Mouse (Mus musculus) ovary, adult 18-20 months (tissue): ENCODE measurements around the gene Il10rb.
A peak's percentile ranks its signal among the peaks of the same experiment; 100 is the strongest.

ENCODE experiments used
- DNase-seq: peaks from one replicate; pipeline ENCODE4 v3.0.0; 2022; ENCODE audit warnings: low spot score, mixed read lengths

Gene Il10rb

DNA sequence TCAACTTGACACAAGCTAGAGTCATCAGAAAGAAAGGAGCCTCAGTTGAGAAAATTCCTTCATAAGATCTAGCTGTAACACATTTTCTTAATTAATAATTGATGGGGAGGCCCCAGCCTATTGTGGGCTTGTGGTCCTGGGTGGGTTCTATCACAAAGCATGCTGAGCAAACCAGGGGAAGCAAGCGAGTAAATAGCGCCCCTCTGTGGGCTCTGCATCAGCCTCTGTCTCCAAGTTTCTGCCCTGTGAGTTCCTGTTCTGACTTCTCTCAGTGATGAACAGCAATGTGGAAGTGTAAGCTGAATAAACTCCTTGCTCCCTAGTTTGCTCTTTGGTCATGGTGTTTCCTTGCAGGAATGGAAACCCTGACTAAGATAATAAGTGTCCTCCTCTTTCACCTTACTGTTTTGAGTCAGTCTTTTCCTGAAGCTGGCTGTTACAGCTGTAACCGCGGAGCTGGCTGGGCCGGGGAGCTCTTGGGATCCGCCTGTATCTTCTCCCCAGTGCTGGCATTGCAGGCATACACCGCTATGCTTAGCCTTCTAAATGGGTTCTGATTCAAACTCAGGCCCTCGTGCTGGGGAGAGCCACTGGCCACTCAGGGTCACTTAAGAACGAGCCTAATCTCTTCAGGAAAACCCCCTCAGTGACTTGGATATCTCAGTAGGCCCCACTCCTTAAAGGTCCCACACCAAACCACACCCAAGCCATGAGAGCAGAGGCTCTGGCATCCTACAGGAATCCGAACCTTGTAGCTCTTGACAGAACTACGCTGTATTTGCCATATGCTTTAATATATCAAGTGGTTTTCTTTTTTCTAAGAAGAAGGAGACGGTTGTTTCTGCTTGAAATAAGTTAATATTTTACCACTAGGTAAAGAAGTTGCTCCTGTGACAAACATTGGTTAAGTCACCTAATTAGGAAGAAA lies 44.4 kb downstream of the Il10rb start:
- no peak for DNase-seq

DNA sequence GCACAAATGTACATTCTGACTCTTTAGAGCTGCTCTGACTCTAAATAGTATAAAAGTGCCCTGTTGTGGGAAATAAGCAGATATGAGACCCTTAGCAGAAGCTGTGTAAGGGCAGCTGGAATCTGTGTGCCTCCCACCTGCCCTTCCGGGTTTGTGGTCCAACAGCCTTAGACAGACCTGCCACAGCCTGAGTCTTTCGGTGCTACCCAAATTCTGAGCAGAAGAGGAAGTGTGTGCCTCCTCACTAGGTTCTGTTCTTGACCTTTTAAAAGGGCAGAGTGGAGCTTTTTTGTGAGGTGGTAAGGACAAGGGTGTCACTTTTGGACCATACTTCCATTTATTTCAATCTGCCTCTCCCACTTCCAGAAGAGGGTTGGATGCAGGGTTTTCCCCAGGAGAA lies 46.0 kb downstream of the Il10rb start:
- DNase-seq, result no peak

DNA sequence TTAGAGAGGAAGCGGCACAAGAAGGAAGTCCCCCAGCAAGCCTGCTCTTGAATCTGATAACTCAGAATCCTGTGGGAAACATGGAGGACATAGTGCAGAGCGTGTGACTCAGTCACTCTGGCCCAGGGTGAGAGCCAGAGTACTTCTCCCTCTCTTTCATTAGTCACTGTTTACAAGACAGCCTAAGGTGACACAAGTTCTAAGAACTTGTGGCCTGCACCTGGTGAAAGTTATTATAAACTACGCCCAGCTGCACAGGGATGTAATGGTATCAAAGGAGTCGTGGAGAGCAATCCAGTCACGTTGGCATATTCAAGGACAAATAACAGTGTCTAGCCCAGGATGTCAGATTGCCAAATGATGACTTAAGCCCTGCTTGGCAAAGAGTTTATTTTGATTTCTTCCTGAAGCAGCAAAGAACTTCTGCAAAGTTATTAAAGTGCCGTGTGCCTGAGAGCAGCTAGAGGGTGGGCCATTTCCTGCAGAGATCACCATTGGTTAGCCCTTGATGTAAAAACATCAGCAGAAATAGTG lies 46.5 kb downstream of the Il10rb start:
- peak; percentile 57 for DNase-seq

DNA sequence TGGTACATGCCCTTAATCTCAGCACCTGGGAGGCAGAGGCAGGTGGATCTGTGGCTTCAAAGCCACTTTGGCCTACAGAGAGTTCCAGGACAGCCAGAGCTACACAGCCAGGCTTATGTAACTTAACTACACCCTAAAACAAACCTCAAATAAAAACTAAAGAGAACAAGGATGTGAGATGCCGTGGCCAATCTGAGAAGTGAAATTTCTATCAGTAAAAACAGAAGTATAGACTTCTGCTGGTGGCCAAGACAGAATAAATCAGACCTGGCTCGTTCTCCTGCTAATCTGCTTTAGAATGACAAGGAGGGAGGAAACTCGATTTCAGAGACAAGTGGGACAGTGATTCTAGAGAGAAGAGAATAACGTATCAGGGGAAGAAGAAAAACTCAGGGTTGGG lies 49.9 kb downstream of the Il10rb start:
- no peak for DNase-seq

DNA sequence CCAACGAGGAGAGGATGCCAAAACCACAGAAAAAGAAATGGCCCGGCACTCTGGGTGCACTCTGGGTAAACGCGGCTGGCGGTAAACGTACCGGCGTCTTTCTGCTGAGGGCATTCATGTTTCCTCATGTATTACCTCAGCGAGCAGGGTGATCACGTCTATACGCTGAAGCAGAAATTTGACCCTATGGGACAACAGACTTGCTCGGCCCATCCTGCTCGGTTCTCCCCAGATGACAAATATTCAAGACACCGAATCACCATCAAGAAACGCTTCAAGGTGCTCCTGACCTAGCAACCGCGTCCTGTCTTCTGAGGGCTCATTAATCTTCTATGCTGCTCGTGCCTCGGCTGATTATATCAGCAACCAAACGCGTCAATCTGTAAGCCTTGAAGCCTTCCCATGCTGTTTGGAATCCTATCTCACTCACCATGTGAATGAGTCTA lies 52.4 kb downstream of the Il10rb start:
- no peak for DNase-seq

DNA sequence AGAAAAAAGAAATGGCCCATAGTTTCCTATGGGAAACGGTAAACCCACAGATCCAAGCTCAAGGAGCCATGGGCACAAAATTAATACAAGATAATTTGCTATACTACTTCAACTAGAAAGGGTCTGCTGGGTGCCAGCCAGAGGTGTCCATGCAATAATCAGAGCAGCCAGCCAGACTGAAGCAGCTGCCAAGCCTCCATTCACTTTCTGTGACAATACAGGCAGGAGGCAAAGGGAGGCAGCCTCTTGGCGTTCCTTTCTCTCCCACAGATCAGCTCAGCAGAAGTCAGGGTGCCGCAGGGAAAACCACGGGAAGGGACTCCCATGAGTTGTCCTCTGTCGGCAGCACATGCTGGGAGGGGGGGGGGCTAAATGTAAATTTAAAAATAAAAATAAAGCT lies 53.0 kb downstream of the Il10rb start:
- no peak for DNase-seq

DNA sequence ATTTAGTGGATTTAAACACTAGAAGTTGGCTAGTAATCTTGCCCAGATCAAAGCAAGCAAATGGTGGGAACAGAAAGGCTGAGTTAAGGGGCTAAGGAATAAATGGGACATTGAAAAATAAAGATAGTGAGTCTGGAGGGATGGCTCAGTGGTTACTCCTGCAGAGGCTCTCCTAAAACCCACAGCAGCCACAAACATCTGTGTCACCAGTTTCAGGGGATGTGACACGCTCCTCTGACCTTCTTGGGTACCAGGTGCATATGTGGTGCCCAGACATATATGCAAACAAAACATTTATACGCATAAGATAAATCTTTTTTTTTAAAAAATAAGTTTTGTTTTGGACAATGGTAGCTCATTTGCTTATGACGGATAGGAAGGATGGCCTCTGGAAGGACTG lies 53.4 kb downstream of the Il10rb start:
- no peak for DNase-seq

DNA sequence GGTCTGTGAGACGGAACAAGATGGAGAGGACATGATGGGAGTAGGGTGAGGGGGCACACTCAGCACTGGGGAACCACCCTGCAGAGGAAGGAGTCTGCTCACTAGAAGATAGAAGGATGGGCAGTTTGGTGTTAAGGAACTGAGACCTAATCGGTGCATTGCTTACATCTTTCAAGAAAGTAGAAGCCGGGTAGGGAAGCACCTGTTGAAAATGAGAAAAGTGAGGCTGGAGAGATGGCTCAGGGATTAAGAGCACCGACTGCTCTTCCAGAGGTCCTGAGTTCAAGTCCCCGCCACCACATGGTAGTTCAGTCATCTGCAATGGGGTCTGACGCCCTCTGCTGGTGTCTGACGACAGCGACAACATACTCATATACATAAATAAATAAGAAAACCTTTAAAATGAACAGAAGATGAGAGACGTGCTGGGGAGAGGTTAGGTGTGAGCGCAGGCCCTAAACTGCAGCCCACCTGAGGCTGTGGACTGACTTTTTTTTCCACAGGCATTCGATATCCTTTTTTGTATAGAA lies 53.9 kb downstream of the Il10rb start:
- no peak for DNase-seq

DNA sequence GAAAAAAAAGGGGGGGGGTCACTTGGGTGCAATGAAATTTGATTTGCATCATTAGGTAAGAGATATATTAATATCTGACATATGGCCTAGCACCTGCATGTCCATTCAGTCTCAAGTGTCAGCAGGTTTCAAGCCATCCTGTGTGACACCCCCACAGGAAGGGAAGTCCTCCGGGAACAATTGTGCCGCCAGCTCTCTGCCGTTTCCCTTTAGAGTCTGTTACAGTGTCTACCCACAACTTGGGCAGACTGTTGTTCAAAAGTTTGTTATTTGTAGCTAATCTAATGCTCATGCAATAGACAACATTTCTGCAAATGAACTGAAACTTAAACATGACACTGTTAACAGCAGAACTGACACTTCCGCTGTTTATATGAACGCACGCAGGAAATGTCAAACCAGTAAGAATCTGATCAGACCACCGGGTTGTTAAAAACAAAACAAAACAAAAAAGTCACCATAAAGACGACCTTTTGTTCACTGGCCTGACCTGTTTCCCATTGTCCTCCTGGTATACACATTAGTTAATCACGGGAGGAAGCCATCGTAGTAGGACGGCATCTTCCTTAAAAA lies 55.2 kb downstream of the Il10rb start:
- DNase-seq, result no peak

DNA sequence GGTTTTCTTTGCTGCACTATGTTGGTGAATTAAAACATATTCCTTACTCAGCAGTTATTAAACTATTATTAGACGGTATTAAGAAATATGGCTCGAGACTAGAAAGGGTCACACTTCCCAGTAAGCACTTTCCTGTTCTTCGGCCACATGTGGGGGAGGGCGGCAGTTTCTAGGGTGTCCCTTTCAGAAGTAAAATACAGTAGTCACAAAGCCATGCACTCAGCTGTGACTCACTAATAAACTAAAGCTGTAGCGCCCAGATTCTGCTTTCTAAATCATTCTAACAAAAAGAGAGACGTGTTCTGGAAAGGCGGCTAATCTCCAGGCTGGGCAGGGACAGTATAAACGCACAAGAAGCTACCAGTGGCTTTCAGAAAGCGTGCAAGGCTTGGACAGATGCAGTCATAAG lies 55.8 kb downstream of the Il10rb start:
- no peak for DNase-seq

DNA sequence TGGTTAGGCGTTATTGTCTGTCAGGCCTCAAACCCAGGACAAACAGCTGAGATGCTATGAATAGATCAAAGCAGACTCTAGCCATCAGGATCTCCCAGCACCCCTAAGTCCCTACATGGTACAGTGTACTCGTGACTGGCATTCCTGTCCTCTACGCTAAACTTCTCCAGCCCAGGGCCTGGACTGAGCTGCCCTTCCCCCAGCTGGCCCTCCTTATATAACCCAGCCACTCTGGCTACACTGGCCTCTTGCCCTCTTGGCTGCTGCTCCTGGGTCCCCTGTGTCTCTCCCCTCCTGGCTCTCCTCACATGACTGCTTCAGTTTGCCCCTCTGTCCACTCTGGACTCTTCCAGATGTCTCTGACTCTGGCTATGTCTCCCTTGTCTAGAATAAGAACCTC lies 56.7 kb downstream of the Il10rb start:
- no peak for DNase-seq

DNA sequence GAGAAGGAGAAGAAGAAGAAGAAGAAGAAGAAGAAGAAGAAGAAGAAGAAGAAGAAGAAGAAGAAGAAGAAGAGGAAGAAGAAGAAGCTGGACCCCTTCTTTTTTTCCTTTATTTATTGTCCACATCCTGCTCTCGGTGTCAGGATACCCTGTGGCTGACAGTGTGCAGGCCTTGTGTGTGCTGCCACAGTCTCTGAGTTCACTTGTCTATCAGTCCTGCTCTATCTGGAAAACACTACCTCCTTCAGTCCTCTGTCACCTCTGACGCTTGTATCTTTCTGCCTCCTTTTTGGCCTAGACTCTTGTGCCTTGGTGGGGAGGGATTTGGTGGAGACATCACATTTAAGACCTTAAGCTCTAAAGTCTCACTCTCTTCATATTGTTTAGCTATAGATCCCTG lies 57.4 kb downstream of the Il10rb start:
- DNase-seq, result no peak

DNA sequence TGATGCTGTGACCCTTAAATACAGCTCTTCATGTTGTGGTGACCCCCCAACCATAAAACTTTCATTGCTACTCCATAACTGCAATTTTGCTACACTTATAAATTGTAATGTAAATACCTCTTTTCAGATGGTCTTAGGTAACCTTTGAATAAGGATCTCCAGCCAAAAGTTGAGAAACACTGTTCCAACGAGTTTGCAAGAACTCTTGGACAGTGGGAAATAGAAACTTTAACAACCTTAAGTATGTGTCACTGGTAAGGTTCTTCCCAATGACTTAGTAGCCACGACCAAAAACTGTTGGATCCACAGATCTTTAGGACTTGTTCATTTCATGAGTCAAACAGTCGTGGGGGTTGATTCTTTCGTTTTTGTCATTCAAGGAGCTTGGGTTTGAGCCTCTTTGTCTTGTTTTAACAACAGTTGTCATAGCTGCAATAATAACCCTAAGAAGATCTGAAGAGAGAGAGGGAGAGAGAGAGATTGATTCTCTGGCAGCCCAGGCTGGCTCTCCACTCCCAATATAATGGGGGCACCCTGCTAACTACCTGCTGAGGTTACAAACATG lies 58.0 kb downstream of the Il10rb start:
- no peak for DNase-seq

DNA sequence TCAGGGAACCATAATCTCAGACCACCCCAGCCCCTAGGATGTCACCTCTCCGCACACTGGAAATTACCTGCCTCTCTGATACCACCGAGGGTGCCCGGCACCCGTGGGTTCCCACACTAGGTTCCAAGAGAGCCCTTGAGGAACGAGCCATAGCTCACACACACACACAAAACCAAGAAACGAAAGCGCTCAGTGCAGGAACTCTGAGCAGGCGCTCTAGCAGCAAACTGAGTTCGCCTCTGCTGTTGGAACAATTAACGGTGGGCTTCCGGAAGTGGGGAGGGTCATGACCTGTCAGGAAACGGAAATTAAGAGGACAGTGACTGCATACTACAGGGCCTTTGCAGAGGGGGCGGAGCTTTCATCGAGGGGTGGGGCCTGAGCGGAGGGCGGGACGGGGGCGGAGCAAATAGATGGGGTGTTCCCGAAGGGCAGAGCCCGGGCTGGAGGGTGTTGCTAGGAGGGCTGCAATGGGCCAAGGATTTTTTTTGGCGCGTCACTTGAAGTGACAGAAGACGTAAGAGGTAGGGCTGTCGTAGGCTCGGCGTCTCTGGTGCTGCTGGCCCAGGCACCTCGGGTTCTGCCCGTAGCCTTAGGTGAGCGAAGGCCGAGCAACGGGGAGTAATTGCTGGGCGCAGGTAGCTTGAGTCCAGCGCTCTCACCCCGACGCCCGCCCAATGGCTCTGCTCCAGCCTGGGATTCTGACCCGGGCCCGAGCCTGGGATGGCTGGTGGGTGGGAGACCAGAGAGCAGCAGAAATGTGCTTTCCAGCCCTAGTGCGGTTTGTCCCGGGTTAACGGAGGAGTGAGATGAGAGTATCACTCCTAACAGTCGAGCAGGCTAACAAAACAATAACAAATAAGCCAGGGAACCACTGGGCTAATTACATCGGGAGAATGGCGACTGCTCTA lies 58.9 kb downstream of the Il10rb start:
- DNase-seq, result peak; percentile 81

DNA sequence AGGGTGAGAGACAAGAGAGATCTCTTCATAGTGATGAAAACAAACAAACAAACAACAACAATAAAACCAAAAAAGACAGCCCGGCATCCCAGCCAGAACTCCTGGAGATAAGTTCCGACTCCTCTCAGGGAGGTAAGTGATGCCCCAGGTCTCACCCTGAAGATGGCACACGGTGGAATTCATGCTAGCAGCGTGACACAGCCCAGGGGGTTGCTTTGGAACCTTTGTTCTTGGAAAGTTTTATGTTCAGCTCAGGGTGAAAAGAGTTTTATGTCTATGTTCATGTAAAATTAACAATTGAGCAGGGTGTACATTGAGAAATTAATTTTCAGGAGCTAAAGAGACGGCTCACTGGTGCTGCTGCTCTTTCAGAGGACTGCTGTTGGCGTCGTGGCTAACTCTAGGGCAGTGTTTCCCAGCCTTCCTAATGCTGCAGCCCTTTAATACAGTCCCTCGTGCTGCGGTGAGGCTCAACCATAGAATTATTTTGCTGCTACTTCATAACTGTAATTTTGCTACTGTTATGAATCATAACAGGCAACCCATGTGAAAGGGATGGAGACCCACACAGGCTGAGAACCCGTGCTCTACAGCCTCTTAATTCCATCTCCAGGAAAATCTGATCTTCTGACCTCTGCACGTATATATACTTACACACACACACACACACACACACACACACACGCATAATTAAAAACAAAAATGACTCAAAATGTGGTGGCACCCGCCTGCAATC lies 59.7 kb downstream of the Il10rb start:
- no peak for DNase-seq

DNA sequence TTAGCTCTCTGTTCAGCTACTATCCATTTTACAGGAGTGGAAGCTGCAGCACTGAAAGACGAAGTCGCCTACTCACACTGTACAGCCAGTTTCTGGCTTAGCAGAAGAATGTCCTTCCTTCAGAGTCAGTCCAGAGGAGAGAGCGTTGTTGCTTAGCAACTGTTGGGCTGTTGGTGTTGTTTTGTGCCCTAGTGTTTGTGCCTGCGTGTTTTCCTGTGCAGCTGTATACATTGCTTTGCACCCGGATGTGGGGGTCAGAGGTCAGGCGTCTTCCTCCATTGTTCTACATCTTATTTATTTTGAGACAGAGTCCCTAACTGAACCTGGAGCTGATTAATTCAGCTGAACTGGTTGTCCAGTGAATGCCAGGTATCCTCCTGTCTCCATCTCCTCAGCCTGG lies 60.6 kb downstream of the Il10rb start:
- no peak for DNase-seq

DNA sequence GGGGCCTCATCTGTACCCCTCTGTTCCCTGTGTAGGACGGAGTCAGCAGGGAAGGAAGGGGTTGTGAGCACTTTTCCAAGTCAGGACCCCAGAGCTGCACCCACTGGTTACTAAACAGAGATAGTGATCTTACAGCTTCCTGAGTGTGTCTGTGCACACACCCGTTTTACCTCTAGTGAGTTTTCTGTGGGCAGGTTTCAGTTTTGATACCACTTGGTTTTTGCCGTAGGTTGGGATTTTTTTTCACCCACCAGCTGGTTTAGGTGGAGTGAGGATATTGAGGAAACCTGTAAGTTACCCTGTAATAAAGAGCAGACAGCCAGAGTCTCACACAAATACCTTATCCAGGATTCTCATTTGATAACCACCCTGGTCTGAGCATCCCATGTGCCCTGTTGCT lies 64.5 kb downstream of the Il10rb start:
- DNase-seq, result no peak

DNA sequence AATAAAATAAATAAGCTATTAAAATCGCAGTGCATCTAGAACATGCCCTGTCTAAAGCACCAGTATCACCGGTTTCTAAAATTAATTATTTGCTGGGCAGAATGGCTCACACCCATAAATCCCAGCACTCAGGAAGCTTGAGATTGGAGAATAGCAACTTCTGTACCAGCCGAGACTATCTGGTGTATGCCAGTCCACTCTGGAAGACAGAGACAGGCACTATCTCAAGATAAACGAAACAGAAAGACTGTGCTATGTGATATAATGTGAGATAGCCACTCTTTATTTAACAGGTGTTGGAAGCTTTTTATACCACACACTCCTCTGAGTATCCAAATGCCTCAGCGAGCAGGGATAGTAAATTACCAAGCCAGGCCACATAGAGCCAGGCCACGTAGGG lies 65.5 kb downstream of the Il10rb start:
- DNase-seq, result no peak
